Mouse (Mus musculus): ENCODE results near the gene Itih5.

The Itih5 gene

GRCm38 (mm10) chr2:10168016-10168415 lies 14.6 kb downstream of the Itih5 start:
- peak; percentile 96 for DNase-seq

- DNase-seq: peak; percentile 91
Observed at GRCm38 (mm10) chr2:10169991-10170390, 16.6 kb downstream of the Itih5 start.

- peak; percentile 93 for DNase-seq
Observed at GRCm38 (mm10) chr2:10193553-10193952, 40.2 kb downstream of the Itih5 start.

- DNase-seq: no peak
Observed at GRCm38 (mm10) chr2:10195162-10195561, 41.8 kb downstream of the Itih5 start.

- peak; percentile 89 for DNase-seq
Observed at GRCm38 (mm10) chr2:10199326-10199725, 46.0 kb downstream of the Itih5 start.

GRCm38 (mm10) chr2:10200736-10201285 lies 47.4 kb downstream of the Itih5 start:
- DNase-seq: peak; percentile 37

GRCm38 (mm10) chr2:10204301-10204700 lies 50.9 kb downstream of the Itih5 start:
- DNase-seq: peak; percentile 82

GRCm38 (mm10) chr2:10213468-10213867 lies 60.1 kb downstream of the Itih5 start:
- peak; percentile 85 for DNase-seq

- DNase-seq: peak; percentile 78
Observed at GRCm38 (mm10) chr2:10215876-10216565, 62.6 kb downstream of the Itih5 start.

- DNase-seq: peak; percentile 94
Observed at GRCm38 (mm10) chr2:10216566-10217247, 63.3 kb downstream of the Itih5 start.

GRCm38 (mm10) chr2:10221862-10222261 lies 68.5 kb downstream of the Itih5 start:
- DNase-seq: no peak

- no peak for DNase-seq
Observed at GRCm38 (mm10) chr2:10226907-10227306, 73.5 kb downstream of the Itih5 start.

- DNase-seq: peak; percentile 96
Observed at GRCm38 (mm10) chr2:10231971-10232370, 78.6 kb downstream of the Itih5 start.

GRCm38 (mm10) chr2:10236554-10236953 lies 83.2 kb downstream of the Itih5 start:
- no peak for DNase-seq

- no peak for DNase-seq
Observed at GRCm38 (mm10) chr2:10242970-10243369, 89.6 kb downstream of the Itih5 start.

GRCm38 (mm10) chr2:10250441-10250840 lies 97.1 kb downstream of the Itih5 start:
- DNase-seq: peak; percentile 97

- DNase-seq: no peak
Observed at GRCm38 (mm10) chr2:10250926-10251325, 97.6 kb downstream of the Itih5 start.

GRCm38 (mm10) chr2:10251466-10251865 lies 98.1 kb downstream of the Itih5 start:
- no peak for DNase-seq

- DNase-seq: no peak
Observed at GRCm38 (mm10) chr2:10252016-10252415, 98.6 kb downstream of the Itih5 start.

- DNase-seq: no peak
Observed at GRCm38 (mm10) chr2:10253351-10253750, 100.0 kb downstream of the Itih5 start.

- DNase-seq: no peak
Observed at GRCm38 (mm10) chr2:10256949-10257348, 103.6 kb downstream of the Itih5 start.

GRCm38 (mm10) chr2:10258312-10258711 lies 104.9 kb downstream of the Itih5 start:
- DNase-seq: no peak

GRCm38 (mm10) chr2:10260109-10260508 lies 106.7 kb downstream of the Itih5 start:
- DNase-seq: no peak

GRCm38 (mm10) chr2:10261337-10261736 lies 108.0 kb downstream of the Itih5 start:
- no peak for DNase-seq

Data from heart, adult 11 months (tissue).